Mouse (Mus musculus): ENCODE results near the gene Hrh3. TPM values are rescaled to one million over a fixed set of nuclear protein-coding genes. Genes with fewer than 3 reads are reported as not detected.

Hrh3 gene
- total RNA-seq (2021), result 10 to 100 TPM; 46.4 to 47.6 TPM
- long read RNA-seq, experiment 1, transcript Hrh3-201 (3 exons, 2,706 nt), result major isoform, 26 of 68 reads
- long read RNA-seq, experiment 1, transcript Hrh3-207 (3 exons, 1,574 nt), result minor isoform, 21 of 68 reads
- long read RNA-seq, experiment 1, partial matches to known transcripts, result 1 of 68 reads
- long read RNA-seq, experiment 1, other reads (novel, unspliced or antisense), result 18 of 68 reads
- long read RNA-seq, experiment 2, transcript Hrh3-201 (3 exons, 2,706 nt), result major isoform, 33 of 86 reads
- long read RNA-seq, experiment 2, transcript Hrh3-206 (2 exons, 1,040 nt), result minor isoform, 5 of 86 reads
- long read RNA-seq, experiment 2, transcript Hrh3-207 (3 exons, 1,574 nt), result minor isoform, 26 of 86 reads
- long read RNA-seq, experiment 2, partial matches to known transcripts, result 2 of 86 reads
- long read RNA-seq, experiment 2, other reads (novel, unspliced or antisense), result 20 of 86 reads

DNA sequence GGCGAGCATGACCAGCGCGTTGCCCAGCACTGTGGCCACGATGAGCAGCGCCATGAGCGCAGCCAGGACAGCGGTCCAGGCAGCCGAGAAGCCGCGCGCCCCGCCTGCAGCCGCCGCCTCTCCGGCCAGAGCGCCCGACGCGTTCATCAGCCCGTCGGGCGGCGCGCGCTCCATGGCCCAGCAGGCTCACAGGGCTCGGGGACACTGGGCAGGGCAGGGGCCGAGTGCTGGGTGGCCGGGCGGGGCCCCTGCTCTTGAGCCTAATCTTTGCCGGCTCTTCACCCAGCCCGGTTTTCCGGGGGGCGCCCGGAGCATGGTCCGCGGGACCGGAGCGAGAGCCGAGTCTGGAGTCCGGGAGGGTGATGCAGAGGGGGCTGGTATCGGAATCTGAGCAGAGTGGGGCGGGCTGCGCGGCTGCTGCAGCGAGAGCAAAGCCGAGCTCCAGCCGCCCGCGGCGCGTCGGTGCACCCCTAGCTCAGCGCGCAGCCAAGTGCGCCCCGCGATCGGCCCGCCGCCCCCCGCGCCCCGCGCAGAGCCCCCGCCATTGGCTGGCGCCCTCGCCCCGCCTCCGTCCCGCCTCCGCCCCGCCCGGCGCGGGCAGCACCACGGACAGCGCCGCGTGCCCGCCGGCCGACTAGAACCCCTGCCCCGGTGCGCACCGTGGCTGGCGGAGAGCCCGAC lies at the start of gene Hrh3:
Gene Hrh3, minus strand, starts transcription at position 511 of the 681 bp plus-strand sequence.
- DNase-seq (ENCODE audit: low spot score in 2 of 2), result peak in 1 of 2 experiments; percentile 57
- Histone ChIP-seq H3K27ac (peak within 1 kb of the TSS; percentile 56; the same call in 1 of the 2 replicates), H3K4me3 (peak within 1 kb of the TSS; percentile 62)
- no peak for TF ChIP-seq CTCF (conservative IDR thresholded peaks at IDR 0.05)

DNA sequence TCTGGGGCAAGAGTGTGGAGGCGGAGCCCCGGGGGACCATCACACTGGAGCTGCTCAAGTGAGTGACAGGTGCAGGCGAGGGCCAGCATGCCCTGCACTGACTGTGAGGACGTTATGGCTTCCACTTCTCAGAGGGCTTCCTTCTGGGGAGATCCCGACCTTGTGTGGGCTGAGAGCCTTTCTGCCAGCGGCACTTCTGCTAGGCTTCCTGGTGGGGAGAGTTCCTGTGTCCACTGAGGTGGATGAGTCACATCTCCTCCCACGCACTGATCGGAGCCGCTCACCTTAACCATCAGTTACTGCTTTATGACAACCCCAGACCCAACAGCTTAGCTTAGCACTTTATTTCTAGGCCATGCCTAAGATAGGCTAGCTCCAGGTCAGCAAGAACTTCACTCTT lies 44.3 kb upstream of the Hrh3 start:
- no peak for TF ChIP-seq CTCF (conservative IDR thresholded peaks at IDR 0.05)
- no peak for DNase-seq (ENCODE audit: low spot score in 2 of 2)
- Histone ChIP-seq H3K4me3 (no peak overlapping the region), H3K27ac (no peak overlapping the region)

DNA sequence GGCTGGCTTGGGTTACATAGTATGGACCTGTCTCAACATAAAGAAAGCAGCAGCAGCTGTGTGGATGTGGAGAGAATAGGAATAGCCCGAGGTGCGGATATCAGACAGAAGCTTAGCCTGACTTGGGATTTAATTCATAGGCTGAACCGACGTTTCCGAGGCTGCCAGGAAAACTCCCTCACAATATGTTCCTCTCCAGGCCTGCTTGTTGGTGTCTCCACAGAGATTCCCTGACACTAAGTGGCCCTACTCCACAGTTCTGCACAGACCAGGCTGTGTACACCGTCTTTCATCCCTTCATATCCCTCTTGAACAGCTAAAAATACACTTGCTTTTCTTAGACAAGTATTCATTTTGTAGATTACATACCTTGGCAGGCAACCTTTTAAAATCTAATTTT lies 43.1 kb upstream of the Hrh3 start:
- no peak for DNase-seq (ENCODE audit: low spot score in 2 of 2)
- H3K27ac ChIP-seq, result no peak overlapping the region
- TF ChIP-seq CTCF (conservative IDR thresholded peaks at IDR 0.05), result no peak

DNA sequence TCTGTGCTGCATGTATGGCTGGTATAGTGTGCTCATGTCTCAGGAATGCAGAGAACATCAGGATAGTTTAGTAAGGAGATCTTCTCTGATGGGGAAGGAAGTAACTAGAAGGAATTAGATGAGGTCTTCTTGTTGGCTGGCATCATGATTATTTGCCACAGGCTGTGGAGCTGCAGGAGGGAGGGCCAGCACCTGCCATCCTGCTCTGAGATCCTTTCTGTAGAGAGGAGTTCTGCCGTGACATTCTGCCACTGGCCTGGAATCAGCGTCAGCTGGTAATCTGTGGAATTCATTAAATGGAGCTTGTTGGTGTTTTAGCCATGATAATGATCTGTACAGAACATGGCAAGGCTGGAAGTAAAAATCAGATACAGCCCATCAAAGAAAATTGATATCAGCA lies 41.8 kb upstream of the Hrh3 start:
- DNase-seq (ENCODE audit: low spot score in 2 of 2), result no peak
- no peak for TF ChIP-seq CTCF (conservative IDR thresholded peaks at IDR 0.05)
- Histone ChIP-seq H3K4me3 (no peak overlapping the region), H3K27ac (no peak overlapping the region)

More for the DNA sequence above, 43.1 kb upstream of the Hrh3 start:
- H3K4me3 ChIP-seq, result no peak overlapping the region

DNA sequence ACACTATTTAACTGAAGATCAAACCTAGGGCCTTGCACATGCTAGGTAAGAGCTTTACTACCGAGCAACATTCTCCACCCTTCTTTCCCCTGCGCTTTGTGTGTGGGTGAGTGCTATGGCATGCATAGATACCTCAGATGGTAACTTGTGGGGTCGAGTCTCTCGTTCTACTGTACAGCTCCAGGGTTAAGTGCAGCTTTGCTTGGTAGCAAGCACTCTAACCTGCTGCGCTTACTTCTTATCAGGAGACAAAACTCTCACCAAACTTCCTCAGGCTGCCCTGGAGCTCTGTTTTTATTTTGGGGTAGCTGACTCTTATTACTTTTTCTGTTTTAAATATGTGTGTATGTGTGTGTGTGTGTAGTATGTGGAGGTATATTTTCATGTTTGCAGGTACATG lies 31.1 kb upstream of the Hrh3 start:
- no peak overlapping the region for H3K4me3 ChIP-seq
- TF ChIP-seq CTCF (conservative IDR thresholded peaks at IDR 0.05), result no peak
- no peak for DNase-seq (ENCODE audit: low spot score in 2 of 2)
- H3K27ac ChIP-seq, result no peak overlapping the region

DNA sequence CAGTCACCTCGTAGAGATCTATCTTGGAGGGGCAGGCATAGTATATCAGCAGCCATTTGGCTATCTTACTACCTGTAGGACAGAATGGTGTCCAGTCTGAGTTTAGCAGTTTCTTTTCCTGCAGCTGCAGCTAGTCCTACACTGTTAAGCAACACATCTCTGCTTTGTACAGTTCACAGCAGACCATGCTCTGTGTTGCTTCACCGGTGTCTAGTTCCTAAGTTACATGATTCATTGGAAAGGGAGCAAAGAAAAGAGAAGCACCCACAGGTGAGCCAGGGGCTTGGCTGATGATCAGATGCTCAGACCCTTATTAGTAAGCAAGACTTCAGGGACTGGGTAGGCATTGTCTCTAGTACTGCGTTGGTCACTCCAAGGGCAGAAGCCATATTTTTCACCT lies 29.6 kb upstream of the Hrh3 start:
- TF ChIP-seq CTCF (conservative IDR thresholded peaks at IDR 0.05), result no peak
- no peak overlapping the region for H3K27ac ChIP-seq
- no peak for DNase-seq (ENCODE audit: low spot score in 2 of 2)
- no peak overlapping the region for H3K4me3 ChIP-seq

DNA sequence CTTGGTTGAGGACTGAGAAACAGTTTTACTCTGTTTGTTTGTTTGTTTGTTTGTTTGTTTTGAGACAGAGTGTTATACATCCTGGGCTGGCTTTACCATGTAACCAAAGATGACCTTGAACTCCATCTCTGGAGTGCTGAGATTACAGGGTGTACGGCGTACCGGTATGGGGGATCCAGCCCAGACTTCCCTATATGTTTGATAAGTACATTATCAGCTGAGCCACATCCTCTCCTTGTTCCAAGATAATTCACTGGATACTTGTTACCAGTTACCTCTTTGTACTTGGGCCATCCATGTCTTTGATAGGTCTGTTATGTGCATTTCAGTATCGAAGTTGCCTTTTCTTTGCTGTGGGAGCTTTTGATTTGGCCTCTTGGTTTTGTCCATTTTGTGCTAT lies 28.9 kb upstream of the Hrh3 start:
- Histone ChIP-seq H3K27ac (no peak overlapping the region), H3K4me3 (no peak overlapping the region)
- no peak for TF ChIP-seq CTCF (conservative IDR thresholded peaks at IDR 0.05)
- DNase-seq (ENCODE audit: low spot score in 2 of 2), result no peak

DNA sequence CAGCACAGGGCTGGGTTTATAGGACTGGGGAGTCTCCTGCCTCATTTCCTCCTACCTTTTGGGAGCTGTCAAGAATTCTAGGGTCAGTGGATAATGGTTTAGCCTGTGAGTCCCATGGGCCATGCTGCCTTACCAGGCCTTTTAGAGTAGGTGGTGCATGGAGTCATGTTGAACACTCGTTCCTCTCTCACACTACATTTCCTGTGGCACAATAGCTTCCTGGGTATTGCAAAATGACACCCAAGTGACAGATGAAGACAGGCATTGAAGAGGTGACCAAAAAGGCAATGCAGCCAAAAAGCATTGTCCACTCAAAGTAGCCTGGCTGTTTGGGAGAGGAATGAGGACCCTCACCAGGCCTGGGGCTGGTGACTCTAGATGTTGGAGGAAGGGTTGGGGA lies 23.4 kb upstream of the Hrh3 start:
- Histone ChIP-seq H3K4me3 (no peak overlapping the region), H3K27ac (no peak overlapping the region)
- no peak for TF ChIP-seq CTCF (conservative IDR thresholded peaks at IDR 0.05)
- no peak for DNase-seq (ENCODE audit: low spot score in 2 of 2)

DNA sequence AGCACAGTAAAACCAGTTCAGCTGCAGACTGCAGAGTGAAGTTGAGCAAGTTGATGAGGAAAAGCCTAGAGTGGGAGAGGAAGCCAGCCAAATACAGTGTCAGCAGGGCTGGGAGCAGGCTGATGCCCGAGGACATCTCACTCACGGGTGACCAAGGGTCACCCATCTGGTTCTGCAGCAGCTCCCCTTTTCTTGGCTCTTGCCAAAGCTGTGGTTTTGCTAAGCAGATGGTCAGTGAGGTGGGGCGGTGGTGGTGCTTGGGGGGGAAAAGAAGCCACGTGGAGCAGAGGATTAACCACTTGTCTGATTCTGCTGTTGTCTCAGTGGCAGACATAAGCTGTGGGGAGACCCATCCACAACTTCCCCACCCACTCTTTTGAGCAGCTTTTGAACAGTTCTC lies 21.9 kb upstream of the Hrh3 start:
- peak overlapping the region; percentile 5; the same call in 1 of the 2 replicates for H3K27ac ChIP-seq
- no peak overlapping the region for H3K4me3 ChIP-seq
- DNase-seq (ENCODE audit: low spot score in 2 of 2), result peak in 1 of 2 experiments; percentile 57
- TF ChIP-seq CTCF (conservative IDR thresholded peaks at IDR 0.05), result no peak

DNA sequence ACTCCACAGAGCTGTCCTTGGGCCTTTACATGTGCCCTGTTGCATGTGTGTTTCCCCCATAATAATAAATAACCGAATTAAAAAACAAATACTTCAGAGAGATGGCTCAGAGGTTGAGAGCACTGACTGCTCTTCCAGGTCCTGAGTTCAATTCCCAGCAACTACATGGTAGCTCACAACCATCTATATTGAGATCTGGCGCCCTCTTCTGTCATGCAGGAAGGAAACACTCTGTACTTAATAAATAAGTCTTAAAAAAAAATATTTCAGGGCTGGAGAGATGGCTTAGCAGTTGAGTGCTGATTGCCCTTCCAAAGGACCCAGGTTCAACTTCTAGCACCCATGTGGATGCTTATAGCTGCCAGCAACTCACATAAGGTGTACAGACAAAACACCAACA lies 19.9 kb upstream of the Hrh3 start:
- no peak for DNase-seq (ENCODE audit: low spot score in 2 of 2)
- no peak overlapping the region for H3K4me3 ChIP-seq
- TF ChIP-seq CTCF (conservative IDR thresholded peaks at IDR 0.05), result peak; percentile 51
- no peak overlapping the region for H3K27ac ChIP-seq

DNA sequence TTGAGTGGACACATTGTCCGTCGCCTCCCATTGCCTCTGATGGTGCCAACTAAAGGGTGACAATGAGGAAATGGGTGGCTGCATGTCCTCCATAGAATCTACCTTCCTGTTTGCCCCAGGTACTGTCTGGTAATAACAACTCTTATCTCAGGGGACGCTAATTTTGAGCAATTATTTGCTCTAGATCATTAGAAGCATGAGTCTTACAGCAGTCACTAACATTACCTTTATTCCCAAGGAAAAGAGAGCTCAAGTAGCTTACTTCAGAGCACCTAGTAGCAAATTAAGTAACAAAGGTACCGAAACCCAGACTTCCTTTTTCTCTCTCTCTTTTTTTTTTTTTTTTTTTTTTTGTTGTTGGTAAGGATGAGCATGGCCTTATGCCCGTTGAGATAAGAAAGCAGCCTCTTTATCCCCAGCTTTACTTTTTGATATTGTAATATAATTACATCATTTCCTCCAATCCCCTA lies 16.0 kb upstream of the Hrh3 start:
- Histone ChIP-seq H3K27ac (0 out of 2 replicates have a peak overlapping the region, but pooled peaks have one; percentile 88), H3K4me3 (peak overlapping the region; percentile 78)
- no peak for TF ChIP-seq CTCF (conservative IDR thresholded peaks at IDR 0.05)
- DNase-seq (ENCODE audit: low spot score in 2 of 2), result no peak

DNA sequence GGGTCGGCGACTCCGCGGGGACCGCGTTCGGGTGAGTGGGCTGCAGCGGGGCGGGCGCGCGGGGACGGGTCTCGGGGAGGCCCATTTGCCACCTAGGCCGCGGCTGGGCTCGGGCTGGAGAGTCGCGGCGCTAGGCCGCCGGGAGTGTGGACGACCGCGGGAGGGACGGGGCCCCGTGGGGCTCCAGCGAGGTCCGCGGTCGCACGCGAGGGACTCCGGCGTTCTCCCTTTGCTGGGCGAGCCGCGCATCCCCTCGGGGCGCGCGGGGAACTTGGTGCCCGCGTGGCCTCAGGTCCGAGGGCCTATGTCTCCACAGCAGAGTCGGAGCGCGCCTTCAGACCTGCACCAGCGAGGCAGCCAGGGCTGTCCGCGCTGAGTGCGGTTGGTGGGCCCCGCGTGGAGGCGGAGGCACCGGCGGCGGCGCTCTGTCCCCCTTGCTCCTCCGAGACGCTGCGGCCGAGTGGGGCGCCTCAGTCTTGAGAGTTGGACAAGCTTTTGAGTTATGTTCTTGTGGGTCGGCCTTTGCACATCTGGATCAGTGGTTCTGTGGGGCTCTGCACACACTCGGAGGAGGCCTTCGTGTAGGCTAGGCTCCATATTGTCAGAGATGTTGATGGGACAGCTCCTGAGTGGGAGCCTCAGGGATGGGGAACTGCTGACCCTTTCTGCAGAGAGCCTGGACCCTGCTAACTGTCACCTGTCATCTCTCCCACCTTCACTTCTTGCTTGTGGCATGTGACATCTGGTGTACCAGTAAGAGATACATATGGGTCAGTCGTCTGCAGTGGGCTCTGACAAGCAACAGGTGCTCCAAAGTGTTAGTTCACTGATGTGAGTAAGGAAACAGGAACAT lies 15.4 kb upstream of the Hrh3 start:
- Histone ChIP-seq H3K4me3 (peak overlapping the region; percentile 78), H3K27ac (peak overlapping the region; percentile 88)
- DNase-seq (ENCODE audit: low spot score in 2 of 2), result no peak
- no peak for TF ChIP-seq CTCF (conservative IDR thresholded peaks at IDR 0.05)
